Mouse (Mus musculus): ENCODE measurements at regions not wholly inside any gene's neighbourhood (a gene's known extent, or its start where the extent isn't known, plus 50 kb on each side); places are given as distances from the start of the nearest gene placed in this dataset.

- no peak for DNase-seq
Measured at GRCm38 (mm10) chr8:10708509-10708908, 299.7 kb downstream of the Irs2 start.

GRCm38 (mm10) chr8:10707122-10707521 lies 301.1 kb downstream of the Irs2 start:
- DNase-seq, result no peak

- no peak for DNase-seq
Measured at GRCm38 (mm10) chr8:10705909-10706308, 302.3 kb downstream of the Irs2 start.

GRCm38 (mm10) chr8:10702755-10703154 lies 305.5 kb downstream of the Irs2 start:
- DNase-seq, result no peak

- DNase-seq, result no peak
Measured at GRCm38 (mm10) chr8:10702248-10702647, 306.0 kb downstream of the Irs2 start.

- no peak for DNase-seq
Measured at GRCm38 (mm10) chr8:10701648-10702061, 306.6 kb downstream of the Irs2 start.

GRCm38 (mm10) chr8:10701226-10701625 lies 307.0 kb downstream of the Irs2 start:
- no peak for DNase-seq

- no peak for DNase-seq
Measured at GRCm38 (mm10) chr8:10699669-10700068, 308.6 kb downstream of the Irs2 start.

- peak; percentile 11 for DNase-seq
Measured at GRCm38 (mm10) chr8:10695181-10695580, 313.1 kb downstream of the Irs2 start.

- DNase-seq, result peak; percentile 64
Measured at GRCm38 (mm10) chr8:10690659-10691058, 317.6 kb downstream of the Irs2 start.

GRCm38 (mm10) chr8:10689881-10690280 lies 318.4 kb downstream of the Irs2 start:
- no peak for DNase-seq

- DNase-seq, result no peak
Measured at GRCm38 (mm10) chr8:10687867-10688561, 320.2 kb downstream of the Irs2 start.
